Mouse (Mus musculus): ENCODE data around the gene Pitpnc1.

Pitpnc1 gene

GRCm38 (mm10) chr11:107410090-107410732 lies 60.3 kb downstream of the Pitpnc1 start:
- DNase-seq (ENCODE audit: low read depth, low spot score), result no peak

GRCm38 (mm10) chr11:107408886-107409285 lies 61.6 kb downstream of the Pitpnc1 start:
- DNase-seq (ENCODE audit: low read depth, low spot score), result peak; percentile 80

GRCm38 (mm10) chr11:107407698-107408097 lies 62.8 kb downstream of the Pitpnc1 start:
- DNase-seq (ENCODE audit: low read depth, low spot score), result no peak

- peak; percentile 51 for DNase-seq (ENCODE audit: low read depth, low spot score)
Observed at GRCm38 (mm10) chr11:107405606-107406333, 64.7 kb downstream of the Pitpnc1 start.

- no peak for DNase-seq (ENCODE audit: low read depth, low spot score)
Observed at GRCm38 (mm10) chr11:107403309-107403708, 67.2 kb downstream of the Pitpnc1 start.

- DNase-seq (ENCODE audit: low read depth, low spot score), result no peak
Observed at GRCm38 (mm10) chr11:107401839-107402590, 68.5 kb downstream of the Pitpnc1 start.

- DNase-seq (ENCODE audit: low read depth, low spot score), result no peak
Observed at GRCm38 (mm10) chr11:107400826-107401225, 69.7 kb downstream of the Pitpnc1 start.

- no peak for DNase-seq (ENCODE audit: low read depth, low spot score)
Observed at GRCm38 (mm10) chr11:107400005-107400404, 70.5 kb downstream of the Pitpnc1 start.

GRCm38 (mm10) chr11:107397326-107397998 lies 73.0 kb downstream of the Pitpnc1 start:
- no peak for DNase-seq (ENCODE audit: low read depth, low spot score)

GRCm38 (mm10) chr11:107394245-107394644 lies 76.3 kb downstream of the Pitpnc1 start:
- no peak for DNase-seq (ENCODE audit: low read depth, low spot score)

- no peak for DNase-seq (ENCODE audit: low read depth, low spot score)
Observed at GRCm38 (mm10) chr11:107393828-107394165, 76.7 kb downstream of the Pitpnc1 start.

GRCm38 (mm10) chr11:107393154-107393827 lies 77.2 kb downstream of the Pitpnc1 start:
- DNase-seq (ENCODE audit: low read depth, low spot score), result no peak

- DNase-seq (ENCODE audit: low read depth, low spot score), result no peak
Observed at GRCm38 (mm10) chr11:107390540-107390939, 80.0 kb downstream of the Pitpnc1 start.

GRCm38 (mm10) chr11:107390001-107390400 lies 80.5 kb downstream of the Pitpnc1 start:
- DNase-seq (ENCODE audit: low read depth, low spot score), result no peak

- no peak for DNase-seq (ENCODE audit: low read depth, low spot score)
Observed at GRCm38 (mm10) chr11:107386481-107386880, 84.0 kb downstream of the Pitpnc1 start.

GRCm38 (mm10) chr11:107385306-107385705 lies 85.2 kb downstream of the Pitpnc1 start:
- peak; percentile 82 for DNase-seq (ENCODE audit: low read depth, low spot score)

GRCm38 (mm10) chr11:107383985-107384384 lies 86.5 kb downstream of the Pitpnc1 start:
- peak; percentile 43 for DNase-seq (ENCODE audit: low read depth, low spot score)

GRCm38 (mm10) chr11:107379965-107380364 lies 90.5 kb downstream of the Pitpnc1 start:
- DNase-seq (ENCODE audit: low read depth, low spot score), result no peak

GRCm38 (mm10) chr11:107379089-107379845 lies 91.2 kb downstream of the Pitpnc1 start:
- DNase-seq (ENCODE audit: low read depth, low spot score), result peak; percentile 49

GRCm38 (mm10) chr11:107377326-107377725 lies 93.2 kb downstream of the Pitpnc1 start:
- no peak for DNase-seq (ENCODE audit: low read depth, low spot score)

- DNase-seq (ENCODE audit: low read depth, low spot score), result no peak
Observed at GRCm38 (mm10) chr11:107376272-107376671, 94.2 kb downstream of the Pitpnc1 start.

Measured in ES-CJ7 (cell line).